Mouse (Mus musculus): Measurements from ENCODE around the gene Nostrin.

- TF ChIP-seq CTCF (IDR thresholded peaks at IDR 0.05; ENCODE audit: extremely low read depth, insufficient read depth, insufficient read length, insufficient replicate concordance) (no peak), POLR2A (IDR thresholded peaks at IDR 0.05; ENCODE audit: low read depth, low read length) (no peak)
Measured at GRCm38 (mm10) chr2:69097526-69097925, 38.1 kb upstream of the Nostrin start.
